Mouse (Mus musculus) adrenal gland, postnatal 14 days (tissue): ENCODE measurements around the gene Klf17. TPM values are rescaled to one million over a fixed set of nuclear protein-coding genes. Genes with fewer than 3 reads are reported as not detected.

Source experiments
- DNase-seq: peaks from one replicate; pipeline ENCODE4 v3.0.0; 2021; ENCODE audit warnings: mixed read lengths
- long read RNA-seq, 2 experiments: library from polyadenylated mRNA; stranded (forward); transcript quantifications; one replicate each; pipeline ENCODE4 v2.0.0; 2021
- total RNA-seq: library from RNA; stranded (reverse); gene quantifications from 2 replicates; pipeline ENCODE4 v1.2.3, GENCODE M21; 2021

Gene Klf17
- not detected in 2 replicates for total RNA-seq
- long read RNA-seq, experiment 1, result 0 reads
- long read RNA-seq, experiment 2, result 0 reads

DNA sequence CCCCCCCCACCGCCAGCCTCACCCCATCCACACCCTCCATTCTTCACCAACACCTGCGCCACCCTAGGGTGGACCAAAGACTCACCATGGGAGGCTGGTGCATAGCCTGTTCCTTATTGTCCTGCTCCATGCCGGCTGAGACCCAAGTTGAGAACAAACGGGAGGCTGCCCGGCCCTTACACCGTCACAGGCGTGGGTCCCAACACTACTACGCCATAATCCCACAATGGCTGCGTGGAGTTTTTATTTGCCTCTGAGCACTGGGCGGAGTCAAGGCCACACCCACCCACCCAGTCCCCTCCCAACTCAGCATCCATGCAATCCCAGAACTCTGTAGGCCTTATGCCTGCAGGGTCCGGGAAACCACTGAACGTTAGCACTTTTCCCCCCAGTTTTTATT, at the start of gene Klf17:
Gene Klf17, minus strand, starts transcription at position 233 of the 400 bp plus-strand sequence.
- DNase-seq, result no peak

- DNase-seq, result no peak
Observed at GRCm38 (mm10) chr4:117814333-117814732, 48.9 kb upstream of the Klf17 start.

- peak; percentile 59 for DNase-seq
Observed at GRCm38 (mm10) chr4:117813591-117814192, 48.2 kb upstream of the Klf17 start.

DNA sequence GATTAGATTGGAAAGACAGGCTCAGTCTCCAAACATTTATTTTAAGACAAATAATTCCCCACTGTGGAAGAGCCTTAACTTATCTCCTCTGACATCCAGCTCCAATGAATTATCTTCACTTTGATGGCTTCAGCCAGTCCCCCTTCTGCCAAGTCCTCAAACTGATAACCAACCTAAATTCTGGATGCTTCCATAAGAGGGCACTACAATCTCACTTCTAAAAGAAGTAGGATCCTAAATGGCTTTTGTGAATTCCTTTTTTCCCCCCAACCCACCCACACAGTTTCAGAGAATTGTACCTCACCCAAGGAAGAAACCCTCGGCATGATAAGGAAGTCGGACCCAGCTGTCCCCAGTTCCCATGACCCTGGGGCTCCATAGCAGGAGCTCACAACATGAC, 45.5 kb upstream of the Klf17 start:
- DNase-seq, result no peak

- peak; percentile 47 for DNase-seq
Observed at GRCm38 (mm10) chr4:117806992-117807391, 41.5 kb upstream of the Klf17 start.

- DNase-seq, result no peak
Observed at GRCm38 (mm10) chr4:117799904-117800303, 34.5 kb upstream of the Klf17 start.

GRCm38 (mm10) chr4:117788308-117788707, 22.9 kb upstream of the Klf17 start:
- DNase-seq, result peak; percentile 71

DNA sequence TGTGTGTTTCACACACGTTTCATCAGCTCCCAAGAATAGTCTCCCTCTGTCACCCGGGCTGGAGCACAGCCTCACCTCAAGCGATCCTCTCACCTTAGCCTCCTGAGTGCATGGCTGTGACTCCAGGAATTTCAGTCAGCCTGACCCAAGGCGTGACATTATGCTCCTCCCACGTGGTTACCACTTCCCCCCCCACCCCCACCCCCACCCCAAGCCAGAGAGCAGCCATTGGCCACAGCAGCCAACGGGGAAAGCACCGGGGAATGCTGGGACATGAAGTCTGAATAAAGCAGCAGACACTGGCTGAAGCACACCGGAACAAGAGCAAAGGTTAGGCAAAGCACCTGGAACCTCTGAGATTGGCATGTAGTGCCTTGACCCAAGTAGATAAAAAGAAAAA, 21.5 kb upstream of the Klf17 start:
- peak; percentile 24 for DNase-seq

- no peak for DNase-seq
Observed at GRCm38 (mm10) chr4:117782908-117783307, 17.5 kb upstream of the Klf17 start.

GRCm38 (mm10) chr4:117772960-117773359, 7.5 kb upstream of the Klf17 start:
- DNase-seq, result no peak

- peak; percentile 80 for DNase-seq
Observed at GRCm38 (mm10) chr4:117770935-117771334, 5.5 kb upstream of the Klf17 start.

DNA sequence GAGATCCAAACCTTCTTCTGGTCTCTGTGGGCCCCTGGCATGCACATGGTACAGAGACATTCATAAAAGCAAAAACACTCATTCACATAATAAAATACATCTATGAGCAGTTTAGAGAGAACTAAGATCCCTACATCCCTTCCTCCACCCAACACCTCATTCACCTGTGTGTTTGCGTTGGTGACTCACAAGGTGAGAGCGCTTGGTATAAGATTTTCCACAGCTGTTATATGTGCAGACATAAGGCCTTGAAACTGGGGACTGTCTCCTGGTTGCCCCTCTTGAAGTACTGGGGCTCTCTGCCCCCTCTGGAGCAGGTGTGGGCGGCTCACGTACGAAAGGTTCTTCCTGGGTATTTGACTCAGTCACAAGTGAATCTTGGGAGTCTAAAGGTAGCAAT, 5.3 kb downstream of the Klf17 start:
- no peak for DNase-seq

DNA sequence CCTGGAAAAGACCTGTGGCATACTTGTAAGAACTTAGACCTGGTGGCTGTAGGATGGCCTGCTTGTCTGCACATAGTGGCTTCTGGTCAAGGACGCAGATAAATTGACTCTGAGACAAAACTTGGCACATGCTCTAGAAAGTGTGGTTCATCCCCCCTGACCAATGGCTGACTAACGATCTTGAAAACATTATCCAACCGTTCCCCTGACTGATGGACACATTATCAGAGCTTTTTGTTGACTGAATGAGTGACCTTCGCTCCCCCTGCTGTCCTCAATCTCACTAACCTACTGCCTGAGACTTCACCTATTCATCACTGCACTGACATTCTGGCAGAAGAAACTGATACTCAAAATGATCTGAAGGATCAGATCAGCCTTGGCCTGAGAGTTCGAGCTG, 13.0 kb downstream of the Klf17 start:
- DNase-seq, result peak; percentile 17

DNA sequence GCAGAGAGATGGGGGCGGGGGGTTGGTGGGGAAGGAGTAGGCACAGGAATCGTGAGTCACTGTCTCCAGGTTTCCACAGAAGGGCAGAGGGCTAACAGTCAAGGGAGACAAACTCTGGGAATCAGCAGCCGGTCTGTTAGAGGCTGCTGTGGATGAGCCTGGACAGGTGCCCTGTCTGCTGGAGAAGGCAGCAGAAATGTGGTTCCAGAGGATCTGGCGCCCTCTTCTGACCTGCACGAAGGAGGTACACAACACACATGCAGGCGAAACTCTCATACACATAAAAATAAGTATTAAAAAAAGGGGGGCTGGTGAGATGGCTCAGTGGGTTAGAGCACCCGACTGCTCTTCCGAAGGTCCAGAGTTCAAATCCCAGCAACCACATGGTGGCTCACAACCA, 27.9 kb downstream of the Klf17 start:
- peak; percentile 47 for DNase-seq

GRCm38 (mm10) chr4:117731926-117732325, 33.5 kb downstream of the Klf17 start:
- no peak for DNase-seq

- DNase-seq, result no peak
Observed at GRCm38 (mm10) chr4:117724112-117724511, 41.3 kb downstream of the Klf17 start, which contains the start of gene Gm12845. Gene Gm12845, plus strand, starts transcription at chr4:117724412.

DNA sequence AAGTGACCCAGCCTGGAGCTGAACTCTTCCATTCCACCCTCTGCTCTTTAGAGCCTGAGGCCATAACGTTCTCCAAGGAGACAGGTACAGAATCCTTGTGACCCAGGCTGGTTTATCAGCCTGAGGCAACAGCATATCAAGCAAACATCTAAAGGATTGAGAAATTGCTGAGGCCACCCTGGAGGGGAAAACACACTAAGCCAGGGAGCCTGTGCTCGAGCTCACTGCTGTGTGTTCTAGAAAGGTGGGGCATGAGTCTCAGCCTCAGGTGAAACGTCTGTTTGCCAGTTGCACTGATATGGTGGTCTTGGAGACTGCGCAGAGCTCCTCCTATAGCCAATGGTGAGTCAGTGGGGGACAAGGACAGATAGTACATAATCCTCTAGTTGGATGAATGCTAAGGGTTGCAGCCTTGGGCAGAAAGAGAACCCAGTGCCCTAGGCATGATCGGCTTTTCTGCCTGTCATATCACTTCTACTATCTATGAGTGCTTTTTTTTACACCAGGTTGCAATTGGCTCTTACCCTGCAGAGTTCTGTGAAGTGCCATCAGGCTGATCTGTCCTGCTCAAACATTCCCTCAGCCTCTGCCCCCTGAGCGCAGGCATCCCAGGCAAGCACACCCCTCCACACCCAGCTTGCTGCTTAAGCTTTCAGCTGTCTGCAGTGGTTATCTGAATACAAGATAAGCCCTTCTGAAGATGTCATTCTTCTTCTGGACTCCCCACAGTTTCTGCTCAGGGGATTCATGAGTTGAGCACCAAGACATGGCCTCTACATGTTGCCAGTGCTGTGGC, 51.9 kb downstream of the Klf17 start:
- DNase-seq, result no peak

GRCm38 (mm10) chr4:117712314-117712713, 53.1 kb downstream of the Klf17 start:
- DNase-seq, result no peak

- no peak for DNase-seq
Observed at GRCm38 (mm10) chr4:117708780-117709550, 56.5 kb downstream of the Klf17 start.
